Mouse (Mus musculus) lung, adult 2 months (tissue): ENCODE measurements around the gene Nop58. TPM values are rescaled to one million over a fixed set of nuclear protein-coding genes. Genes with fewer than 3 reads are reported as not detected.
"Not testable (repeated sequence)": the region's sequence is repeated elsewhere in the genome, so short reads cannot be mapped to it uniquely, and the experiment has no call there.

ENCODE experiments used
- DNase-seq: peaks from one replicate; pipeline ENCODE4 v3.0.0; 2022
- H3K4me1 ChIP-seq: fragments of 200-500 bp; 2 replicates; pipeline ENCODE4 v1.6.1; 2011; ENCODE audit warnings: low read length; ENCODE audit not compliant: control insufficient read depth, insufficient read depth
- H3K4me3 ChIP-seq: fragments of 200-500 bp; replicated peaks from 2 replicates; pipeline ENCODE3; 2011; ENCODE audit warnings: low read depth, mild to moderate bottlenecking, control low read depth, low read length; ENCODE audit errors: extremely low read depth
- CTCF ChIP-seq: fragments of 200-500 bp; IDR thresholded peaks from 2 replicates; pipeline ENCODE4 v1.5.1; 2011; ENCODE audit warnings: mild to moderate bottlenecking, low read length, control low read depth; ENCODE audit not compliant: insufficient read depth
- POLR2A ChIP-seq: fragments of 200-500 bp; IDR thresholded peaks from 2 replicates; pipeline ENCODE4 v1.6.1; 2011; ENCODE audit warnings: low read depth, mild to moderate bottlenecking, control low read depth, low read length, borderline replicate concordance; ENCODE audit errors: extremely low read depth
- WGBS: fragments of 180-500 bp; shearing (Covaris S2); methylation state at CpG from one replicate; pipeline ENCODE4 v1.1.7; 2018; 5-methylcytosine and 5-hydroxymethylcytosine counted together
- polyA plus RNA-seq: library from polyadenylated mRNA; depleted of rRNA; stranded (reverse); fragments of >200 nt; gene quantifications from 2 replicates; pipeline ENCODE4 v1.2.3, GENCODE M21; 2012; rRNA removed

Gene Nop58
- 11.6 and 17.1 TPM in 2 replicates for polyA plus RNA-seq

- under 1% methylated on average over 49 of the region's 49 CpGs for WGBS
- Histone ChIP-seq H3K4me3 (peak within 1 kb of the TSS; percentile 93), H3K4me1 (peaks cover 3% of the 10 kb centered on the region)
- peak; percentile 78 for DNase-seq
- TF ChIP-seq POLR2A (peak; percentile 89), CTCF (no peak)
Observed at GRCm38 (mm10) chr1:59684819-59685755, at the start of gene Nop58. Gene Nop58, plus strand, starts transcription at chr1:59684971.

DNA sequence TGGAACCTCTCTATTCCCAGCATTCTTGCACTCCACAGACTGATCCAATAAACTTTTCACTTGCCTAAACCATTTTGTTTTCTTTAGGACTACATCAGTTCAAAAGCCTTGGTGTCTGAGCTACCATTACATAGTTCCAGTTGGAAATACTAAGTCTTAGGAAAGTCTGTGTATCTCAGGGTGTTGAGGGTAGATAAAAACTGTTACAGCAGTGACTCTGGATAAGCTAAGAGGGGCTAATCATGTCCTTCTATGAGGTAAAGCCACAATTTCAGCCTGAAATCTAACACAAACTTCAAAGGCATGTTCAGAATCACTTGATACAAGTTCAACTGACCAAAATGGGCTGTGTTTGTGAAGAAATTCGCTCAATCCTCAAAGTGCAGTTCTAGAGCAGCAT lies 48.4 kb upstream of the Nop58 start:
- no peaks in the 10 kb centered on the region for H3K4me1 ChIP-seq
- 87% methylated on average over 1 of the region's 1 CpGs for WGBS
- TF ChIP-seq POLR2A (no peak), CTCF (no peak)
- DNase-seq, result no peak
- no peak overlapping the region for H3K4me3 ChIP-seq

- no peak for TF ChIP-seq CTCF
- no peak for TF ChIP-seq POLR2A
Observed at GRCm38 (mm10) chr1:59638371-59638770, 46.4 kb upstream of the Nop58 start.

GRCm38 (mm10) chr1:59642488-59642887 lies 42.3 kb upstream of the Nop58 start:
- H3K4me1 ChIP-seq, result no peaks in the 10 kb centered on the region
- TF ChIP-seq CTCF, result no peak
- TF ChIP-seq POLR2A, result no peak
- DNase-seq, result no peak
- 77% methylated on average over 1 of the region's 1 CpGs for WGBS
- H3K4me3 ChIP-seq, result no peak overlapping the region

More at GRCm38 (mm10) chr1:59638371-59638770, 46.4 kb upstream of the Nop58 start:
- DNase-seq, result no peak
- WGBS, result 86% methylated on average over 3 of the region's 3 CpGs
- Histone ChIP-seq H3K4me3 (no peak overlapping the region), H3K4me1 (no peaks in the 10 kb centered on the region)

GRCm38 (mm10) chr1:59646502-59646901 lies 38.3 kb upstream of the Nop58 start:
- H3K4me3 ChIP-seq, DNase-seq, H3K4me1 ChIP-seq: not testable (repeated sequence)
- WGBS, result 93% methylated on average over 2 of the region's 2 CpGs

- WGBS, result 91% methylated on average over 3 of the region's 3 CpGs
- DNase-seq, result no peak
- H3K4me3 ChIP-seq, result no peak overlapping the region
- TF ChIP-seq CTCF, result no peak
- TF ChIP-seq POLR2A, result no peak
- H3K4me1 ChIP-seq, result no peaks in the 10 kb centered on the region
Observed at GRCm38 (mm10) chr1:59651201-59651819, 33.5 kb upstream of the Nop58 start.

- WGBS, result 80% methylated on average over 3 of the region's 3 CpGs
- DNase-seq, result no peak
- Histone ChIP-seq H3K4me1 (no peaks in the 10 kb centered on the region), H3K4me3 (no peak overlapping the region)
- TF ChIP-seq CTCF (no peak), POLR2A (no peak)
Observed at GRCm38 (mm10) chr1:59653243-59653911, 31.4 kb upstream of the Nop58 start.

- no peaks in the 10 kb centered on the region for H3K4me1 ChIP-seq
- TF ChIP-seq CTCF (no peak), POLR2A (no peak)
- 70% methylated on average over 7 of the region's 7 CpGs for WGBS
- H3K4me3 ChIP-seq, result no peak overlapping the region
- no peak for DNase-seq
Observed at GRCm38 (mm10) chr1:59656244-59657171, 28.3 kb upstream of the Nop58 start.
